Mouse (Mus musculus): ENCODE data around the gene Zfp629. TPM values are rescaled to one million over a fixed set of nuclear protein-coding genes. Genes with fewer than 3 reads are reported as not detected.
"Not testable (repeated sequence)": the region's sequence is repeated elsewhere in the genome, so short reads cannot be mapped to it uniquely, and the experiment has no call there.

The Zfp629 gene
- total RNA-seq (2021) = 10 to 100 TPM; 18.2 to 30.4 TPM
- long read RNA-seq, experiment 1, partial matches to known transcripts = 0 of 11 reads
- long read RNA-seq, experiment 1, other reads (novel, unspliced or antisense) = 11 of 11 reads
- long read RNA-seq, experiment 2, partial matches to known transcripts = 0 of 2 reads
- long read RNA-seq, experiment 2, other reads (novel, unspliced or antisense) = 2 of 2 reads

DNA sequence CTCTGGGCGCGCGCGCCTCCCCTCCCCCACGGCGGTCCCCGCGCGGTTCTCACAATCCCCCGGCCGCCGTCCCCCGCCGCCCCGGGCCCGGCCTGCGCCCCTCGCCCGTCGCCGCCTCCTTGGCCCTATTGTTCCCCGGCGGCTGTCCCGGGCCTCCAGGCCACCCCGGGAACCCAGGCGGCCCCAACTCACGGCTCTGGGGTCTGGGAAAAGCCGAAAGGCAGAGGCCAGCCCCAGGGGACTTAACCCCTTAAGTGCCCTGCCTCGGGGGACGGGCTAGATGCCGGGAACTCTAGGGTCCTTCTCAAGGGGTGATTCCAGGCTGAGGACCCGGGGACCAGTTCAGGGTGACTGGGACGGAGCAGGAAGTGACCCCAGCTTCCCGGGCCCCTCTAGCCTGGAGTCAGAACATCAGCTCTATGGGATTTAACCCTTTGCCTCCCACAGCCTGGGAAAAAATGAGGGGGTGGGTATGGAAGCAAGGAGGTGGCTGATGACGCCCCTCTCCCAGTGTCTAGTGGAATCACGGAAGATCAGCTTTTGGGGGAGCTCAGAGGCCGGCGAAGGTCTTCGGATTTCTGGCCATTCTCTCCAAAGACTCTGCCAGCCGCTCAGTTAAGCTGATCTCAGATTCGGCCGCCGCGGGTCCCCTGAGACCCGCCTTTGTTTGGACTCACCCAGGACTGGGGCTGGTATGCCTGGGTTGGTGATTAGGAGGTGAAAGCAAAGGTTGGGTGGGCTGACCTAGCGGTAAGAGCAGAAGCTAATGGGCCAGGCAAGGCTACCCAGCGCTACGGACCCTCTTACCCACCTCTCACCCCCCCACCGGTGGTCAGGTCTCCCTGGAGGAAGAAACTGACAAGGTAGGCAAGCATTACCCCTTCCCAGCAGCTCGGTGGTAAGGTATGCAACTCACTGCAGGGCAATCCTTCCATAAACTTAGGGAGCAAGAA is at the start of gene Zfp629:
Zfp629 (minus strand) TSS at position 907 of the 953 bp plus-strand sequence.
- peak; percentile 83 for DNase-seq

DNA sequence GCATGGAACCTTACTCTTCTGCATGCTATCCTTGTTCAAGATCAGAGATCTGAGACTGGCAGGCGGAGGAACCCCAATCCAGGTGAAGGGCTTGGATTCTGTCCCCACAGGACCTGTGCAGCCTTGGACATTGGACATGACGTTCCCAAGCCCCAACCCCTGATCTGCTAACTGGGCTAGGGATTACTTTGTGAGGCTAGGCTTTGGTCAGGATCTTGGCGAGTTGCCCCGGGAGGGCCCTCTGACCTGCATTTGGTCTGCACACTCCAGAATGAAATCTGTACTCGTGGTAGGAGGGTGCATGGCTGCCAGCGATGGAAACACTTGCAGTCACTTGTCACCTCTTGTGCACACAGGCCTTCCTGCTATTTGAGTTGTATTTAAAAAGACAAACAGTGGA is 47.3 kb upstream of the Zfp629 start:
- peak; percentile 36 for DNase-seq

DNA sequence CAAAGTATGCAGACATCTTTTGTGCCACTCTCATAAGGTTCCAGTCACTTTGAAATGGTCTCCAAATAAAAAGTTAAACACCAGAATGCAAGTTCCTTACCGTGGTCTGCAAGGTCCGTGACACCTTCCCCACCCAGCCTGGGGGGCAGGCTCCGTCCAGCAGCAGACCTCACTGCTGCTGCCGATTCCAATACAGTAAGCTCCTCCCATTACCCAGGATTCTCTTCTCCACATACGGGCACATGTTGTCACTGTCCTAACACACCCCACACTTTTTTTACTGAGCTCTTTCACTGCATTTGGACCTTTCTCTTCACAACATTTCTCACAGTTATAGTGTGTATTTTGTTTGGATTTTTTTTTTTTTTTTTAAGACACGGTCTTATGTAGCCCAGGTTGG is 46.2 kb upstream of the Zfp629 start:
- DNase-seq = no peak

DNA sequence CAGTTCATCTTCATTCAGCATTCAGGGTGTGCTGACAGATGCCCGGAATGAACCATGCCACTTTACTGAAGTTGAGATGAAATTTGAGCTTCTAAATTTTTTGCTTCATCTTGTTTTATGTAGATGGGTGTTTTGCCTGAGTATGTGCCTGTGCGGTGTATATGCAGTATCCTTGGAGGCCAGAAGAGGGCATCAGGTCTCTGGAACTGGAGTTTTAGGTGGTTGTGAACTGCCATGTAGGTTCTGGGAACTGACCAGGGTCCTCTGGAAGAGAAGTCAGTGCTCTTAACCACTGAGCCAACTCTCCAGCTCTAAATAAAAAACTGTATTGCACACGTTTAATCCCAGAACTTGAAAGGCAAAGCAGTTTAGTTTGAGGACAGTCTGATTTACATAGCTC is 45.3 kb upstream of the Zfp629 start:
- no peak for DNase-seq

DNA sequence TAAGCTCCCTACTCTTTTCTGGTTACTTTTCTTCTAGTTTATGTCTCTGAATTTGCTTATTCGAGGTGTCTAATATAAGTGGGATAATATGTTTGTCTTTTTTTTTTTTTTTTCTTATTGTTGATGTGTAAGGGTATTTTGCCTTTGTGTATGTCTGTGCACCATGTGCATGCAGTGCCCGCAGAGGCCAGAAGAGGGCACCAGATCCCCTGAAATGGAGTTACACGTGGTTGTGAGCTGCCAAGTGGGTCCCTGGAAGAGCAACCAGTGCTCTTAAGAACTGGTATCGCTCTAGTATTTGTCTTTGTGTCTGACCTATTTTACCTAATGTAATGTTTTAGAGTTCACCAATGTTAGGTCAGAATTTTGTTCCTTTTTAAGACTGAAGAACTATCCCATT is 41.3 kb upstream of the Zfp629 start:
- DNase-seq = peak; percentile 86

DNA sequence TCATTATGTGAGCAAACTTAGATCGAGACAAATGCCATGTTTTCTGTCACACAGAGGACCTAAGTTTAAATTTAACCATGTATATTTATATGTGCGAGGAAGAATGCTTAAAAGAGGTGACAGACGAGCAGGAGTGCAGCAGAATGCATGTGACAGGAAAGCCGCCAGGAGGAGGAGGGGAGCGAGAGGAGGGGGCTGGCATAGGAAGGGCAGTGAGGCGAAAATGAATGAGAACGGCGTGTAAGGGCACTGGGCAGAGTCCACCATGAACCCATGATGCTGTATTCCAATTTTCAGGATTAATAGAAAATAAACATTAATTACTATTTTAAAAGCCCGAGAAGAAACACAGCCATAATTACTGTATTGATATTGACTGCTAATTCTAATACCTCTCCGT is 38.7 kb upstream of the Zfp629 start:
- no peak for DNase-seq

DNA sequence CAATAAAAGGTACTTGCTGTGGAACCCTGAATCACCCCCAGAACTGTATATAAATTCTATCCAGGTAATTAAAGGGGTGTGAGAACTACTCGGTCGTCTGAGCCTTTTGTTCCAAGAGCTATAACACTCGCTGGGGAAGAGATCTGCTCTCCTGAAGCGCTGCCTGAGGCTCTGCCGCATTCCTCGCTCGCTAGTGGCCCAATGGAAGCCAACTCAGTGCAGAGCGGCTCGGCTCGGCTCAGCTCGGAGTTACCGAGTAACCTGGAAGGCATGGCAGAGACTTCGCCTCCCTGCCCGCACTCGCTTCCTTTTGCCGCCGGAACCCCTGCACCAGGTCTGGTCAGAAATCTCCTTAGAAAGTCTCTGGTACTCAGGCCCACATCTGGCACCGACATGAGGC is 36.5 kb upstream of the Zfp629 start:
- peak; percentile 12 for DNase-seq

DNA sequence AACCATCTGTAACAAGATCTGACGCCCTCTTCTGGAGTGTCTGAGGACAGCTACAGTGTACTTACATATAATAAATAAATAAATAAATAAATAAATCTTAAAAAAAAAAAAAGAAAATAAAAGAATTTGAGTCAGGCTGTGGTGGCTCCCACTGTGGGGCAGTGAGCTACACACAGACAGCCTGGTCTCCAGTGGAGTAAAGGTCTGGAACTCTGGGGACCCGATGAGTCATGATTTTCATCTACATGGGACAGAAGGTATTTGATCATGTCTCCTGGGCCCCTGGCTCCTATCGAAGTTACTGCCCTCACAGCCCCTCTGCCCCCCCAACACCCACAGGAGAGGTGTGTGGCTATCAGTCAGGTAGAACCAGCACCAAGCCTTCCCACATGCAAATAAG is 36.0 kb upstream of the Zfp629 start:
- DNase-seq = no peak

DNA sequence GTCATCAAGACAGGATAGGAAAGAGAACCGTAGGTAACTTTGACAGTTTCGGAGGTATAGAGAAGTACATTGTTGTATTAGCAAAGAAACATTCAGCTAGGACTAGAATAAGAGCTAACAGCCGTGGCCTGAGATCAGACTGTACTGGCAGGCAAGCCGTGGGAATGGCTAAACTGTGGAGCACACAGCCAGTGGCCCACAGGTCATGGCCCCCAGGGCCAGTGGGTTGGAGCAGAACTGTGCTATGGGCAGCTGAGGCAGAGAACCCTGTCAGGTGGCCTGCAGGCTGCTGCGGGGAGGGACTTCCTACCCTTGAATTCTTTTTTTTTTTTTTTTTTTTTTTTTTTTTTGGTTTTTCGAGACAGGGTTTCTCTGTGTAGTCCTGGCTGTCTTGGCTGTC is 33.6 kb upstream of the Zfp629 start:
- DNase-seq = no peak

DNA sequence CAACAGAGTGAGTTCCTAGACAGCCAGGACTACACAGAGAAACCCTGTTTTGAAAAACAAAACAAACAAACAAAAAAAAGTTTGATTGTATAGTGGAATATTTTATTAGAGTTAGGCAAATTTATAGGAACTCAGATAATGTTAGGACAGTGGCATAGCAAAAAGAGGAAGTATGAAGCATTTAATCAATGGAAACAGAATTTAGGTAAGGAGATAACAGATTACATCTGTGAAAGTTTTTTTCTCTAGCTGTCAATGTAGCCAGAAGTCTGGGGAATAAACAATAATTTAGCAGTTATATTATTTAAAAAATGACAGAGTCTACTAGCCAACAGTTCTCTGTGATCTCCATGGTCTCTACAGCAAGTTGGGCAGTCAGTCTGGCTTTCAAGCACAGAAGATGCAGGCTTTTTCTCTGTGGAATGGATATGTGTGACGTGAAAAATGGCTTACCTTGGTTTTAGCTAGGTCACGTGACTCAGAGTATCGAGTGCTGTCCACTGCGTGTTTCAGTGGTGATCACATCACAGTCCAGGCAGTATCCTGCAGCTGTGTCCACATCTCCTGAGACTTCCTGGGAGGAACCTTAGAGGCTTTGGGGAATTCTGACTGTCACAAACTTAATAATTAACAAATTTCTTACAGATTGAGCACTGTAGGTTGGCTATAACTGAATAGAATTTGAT is 33.1 kb upstream of the Zfp629 start:
- no peak for DNase-seq

DNA sequence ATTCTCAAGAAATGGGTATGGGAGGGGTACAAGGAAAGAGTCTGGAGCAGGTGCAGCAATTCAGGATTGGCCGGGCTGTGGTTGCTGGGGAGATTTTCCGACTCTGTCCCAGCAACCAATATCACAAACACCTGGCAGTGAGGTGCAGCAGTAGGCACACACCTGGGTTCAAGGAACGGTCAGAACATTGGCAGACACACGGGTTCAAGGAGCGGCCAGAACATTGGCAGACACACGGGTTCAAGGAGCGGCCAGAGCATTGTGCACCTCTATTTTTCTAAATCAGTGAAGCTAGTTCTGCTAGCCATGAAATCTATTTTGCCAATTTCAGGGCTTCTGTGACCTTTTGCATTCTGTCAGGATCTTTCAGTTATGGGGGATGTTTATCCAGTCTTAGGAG is 32.0 kb upstream of the Zfp629 start:
- DNase-seq = not testable (repeated sequence)

DNA sequence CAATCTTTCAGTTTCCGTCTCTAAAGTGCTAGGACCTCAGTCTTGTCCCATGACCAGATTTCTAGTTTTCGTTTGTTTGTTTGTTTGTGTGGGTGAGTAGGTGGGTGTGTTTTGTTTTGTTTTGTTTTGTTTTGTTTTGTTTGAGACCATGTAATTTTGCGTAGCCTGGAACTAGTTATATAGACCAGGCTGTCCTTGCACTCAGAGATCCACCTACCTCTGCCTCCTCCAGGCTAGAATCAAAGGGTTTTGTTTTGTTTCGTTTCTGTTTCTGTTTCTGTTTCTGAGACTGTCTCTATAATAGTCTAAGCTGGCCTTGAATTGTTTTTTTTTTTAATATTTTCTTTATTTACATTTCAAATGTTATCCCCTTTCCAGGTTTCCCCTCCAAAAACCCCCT is 30.8 kb upstream of the Zfp629 start:
- no peak for DNase-seq

DNA sequence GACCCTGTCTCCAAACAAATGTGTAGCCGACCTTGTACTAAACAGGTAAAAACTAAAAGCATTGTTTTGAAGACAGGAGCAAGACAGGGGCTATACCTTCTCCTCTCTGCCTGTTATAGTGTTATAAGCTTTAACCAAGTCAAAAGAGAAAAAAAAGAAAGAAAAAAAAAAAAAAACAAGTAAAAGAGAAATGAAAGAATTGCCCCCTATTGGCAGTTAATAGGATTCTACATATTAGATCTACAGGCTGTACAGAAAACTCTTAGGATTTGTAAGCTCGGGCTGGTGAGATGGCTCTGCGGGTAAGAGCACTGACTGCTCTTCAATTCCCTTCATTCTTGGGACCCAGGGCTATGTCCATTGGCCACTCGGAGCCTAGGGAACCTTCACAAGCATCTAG is 26.7 kb upstream of the Zfp629 start:
- no peak for DNase-seq

DNA sequence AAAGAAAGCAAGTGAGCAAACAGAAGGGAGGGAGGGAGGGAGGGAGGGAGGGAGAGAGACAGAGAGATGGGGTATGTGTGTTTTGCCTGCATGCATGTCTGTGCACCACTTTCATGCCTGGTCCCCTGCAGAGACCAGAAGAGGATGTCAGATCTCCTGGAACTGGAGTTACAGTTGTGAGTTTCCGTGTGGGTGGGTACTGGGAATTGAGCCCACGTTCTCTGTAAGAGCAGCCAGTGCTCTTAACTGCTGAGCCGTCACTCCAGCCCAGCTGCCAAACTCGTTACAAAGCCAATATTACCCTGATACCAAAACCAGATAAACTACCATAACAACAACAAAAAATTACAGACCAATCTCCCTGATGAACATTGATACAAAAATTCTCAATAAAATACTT is 25.7 kb upstream of the Zfp629 start:
- no peak for DNase-seq

DNA sequence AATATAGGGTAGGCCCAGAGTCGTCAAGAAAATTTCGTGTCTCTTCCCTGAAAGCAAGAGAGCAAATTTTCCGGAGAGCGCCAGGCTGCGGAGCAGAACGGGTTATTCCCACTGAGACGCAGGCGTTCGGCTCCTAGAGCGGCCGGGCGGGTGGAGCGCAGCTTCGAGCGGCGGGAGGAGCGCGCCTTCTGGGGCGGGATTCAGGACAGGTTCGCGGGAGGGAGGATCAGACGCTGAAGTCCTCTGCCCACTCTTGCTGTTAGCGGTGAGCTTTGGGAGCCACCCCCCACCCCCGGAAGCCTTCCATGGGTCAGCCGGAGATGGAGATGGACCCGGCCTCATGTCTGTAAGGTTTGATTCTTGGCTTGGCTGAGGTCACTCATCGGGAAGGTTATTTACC is 21.4 kb upstream of the Zfp629 start:
- peak; percentile 90 for DNase-seq

DNA sequence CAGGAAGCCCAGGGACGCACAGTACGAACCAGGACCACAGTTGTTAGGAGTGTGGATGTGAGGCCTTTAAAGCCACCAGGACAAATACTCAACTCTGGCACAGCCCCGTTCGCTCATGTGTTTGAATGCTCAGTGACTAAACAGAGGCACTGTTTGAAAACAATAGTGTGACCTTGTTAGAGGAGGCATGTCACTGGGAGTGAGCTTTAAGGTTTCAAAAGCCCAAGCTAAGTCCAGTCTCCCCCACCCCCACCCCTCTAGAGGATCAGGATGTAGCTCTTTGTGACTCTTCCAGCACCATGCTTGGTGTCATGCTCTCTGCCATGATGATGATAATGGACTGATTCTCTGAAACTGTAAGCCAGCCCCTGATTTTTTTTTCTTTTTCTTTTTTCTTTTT is 15.8 kb upstream of the Zfp629 start:
- no peak for DNase-seq

DNA sequence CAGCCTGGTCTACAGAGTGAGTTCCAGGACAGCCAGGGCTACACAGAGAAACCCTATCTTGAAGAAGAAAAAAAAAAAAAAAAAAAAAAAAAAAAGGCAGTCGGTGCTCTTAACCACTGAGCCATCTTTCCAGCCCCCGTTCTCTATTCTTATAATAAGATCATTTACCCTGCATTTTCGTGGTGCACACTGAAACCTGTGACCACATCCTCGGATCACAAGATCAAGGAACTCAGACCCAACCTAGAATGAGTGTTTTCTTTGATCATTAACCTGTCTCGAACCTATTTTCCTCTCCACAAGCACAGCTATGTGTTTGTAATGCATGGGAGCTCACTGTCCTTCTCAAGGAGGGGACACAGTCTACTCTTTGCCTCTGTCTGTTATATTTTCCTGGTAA is 13.0 kb upstream of the Zfp629 start:
- no peak for DNase-seq

DNA sequence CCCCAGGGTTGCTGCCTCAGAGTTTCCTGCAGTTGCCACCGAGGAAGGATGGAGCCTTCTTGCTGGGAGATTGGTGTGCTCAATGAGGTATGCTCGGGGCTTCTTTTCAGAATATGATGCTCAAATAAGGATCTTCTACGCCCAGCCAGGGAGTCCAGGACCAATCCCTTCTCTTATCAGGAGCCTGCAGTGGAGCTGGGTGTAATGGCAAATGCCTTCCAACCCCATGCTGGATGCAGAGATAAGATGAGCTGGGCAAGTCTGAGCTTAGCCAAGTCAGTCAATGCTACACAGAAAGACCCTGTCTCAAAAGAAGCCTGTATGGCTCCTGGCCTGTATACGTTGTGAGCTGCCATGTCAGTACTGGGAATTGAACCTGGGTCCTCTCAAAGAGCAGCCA is 10.9 kb upstream of the Zfp629 start:
- no peak for DNase-seq

DNA sequence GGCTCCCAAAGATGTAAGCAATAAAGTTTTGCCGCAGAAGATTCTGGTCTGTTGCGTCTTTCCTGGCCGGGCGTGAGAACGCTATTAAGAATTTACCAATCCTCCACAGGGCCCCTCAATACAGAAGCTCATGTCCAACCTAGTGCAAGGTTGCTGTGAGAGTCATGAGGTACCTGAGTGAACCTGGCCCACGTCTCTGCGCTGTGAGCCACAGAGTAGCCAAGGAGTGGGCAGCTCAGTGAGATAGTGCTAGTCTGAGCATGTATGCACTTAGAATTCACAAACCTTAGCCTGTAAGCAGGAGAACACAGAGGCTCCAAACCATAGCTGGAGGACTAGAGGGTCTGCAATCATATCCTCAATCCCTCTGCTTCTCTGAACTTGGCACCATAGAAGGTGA is 10.4 kb upstream of the Zfp629 start:
- no peak for DNase-seq

DNA sequence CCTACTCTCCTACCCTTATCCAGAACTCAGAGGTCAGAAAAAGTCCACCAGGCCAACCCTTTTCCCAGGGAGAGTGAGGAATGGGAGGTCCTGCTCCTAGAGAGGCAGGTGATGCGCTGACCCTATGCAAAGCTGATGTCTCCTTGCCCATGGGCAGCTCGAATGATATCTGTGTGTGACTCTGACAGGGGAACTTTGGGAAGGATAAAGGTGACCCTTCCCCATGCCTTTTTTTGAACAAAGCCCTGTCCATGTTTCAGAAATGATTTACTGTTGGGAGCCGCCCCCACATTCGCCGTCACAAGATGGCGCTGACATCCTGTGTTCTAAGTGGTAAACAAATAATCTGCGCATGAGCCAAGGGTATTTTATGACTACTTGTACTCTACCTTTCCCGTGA is 2.8 kb upstream of the Zfp629 start:
- DNase-seq = not testable (repeated sequence)

DNA sequence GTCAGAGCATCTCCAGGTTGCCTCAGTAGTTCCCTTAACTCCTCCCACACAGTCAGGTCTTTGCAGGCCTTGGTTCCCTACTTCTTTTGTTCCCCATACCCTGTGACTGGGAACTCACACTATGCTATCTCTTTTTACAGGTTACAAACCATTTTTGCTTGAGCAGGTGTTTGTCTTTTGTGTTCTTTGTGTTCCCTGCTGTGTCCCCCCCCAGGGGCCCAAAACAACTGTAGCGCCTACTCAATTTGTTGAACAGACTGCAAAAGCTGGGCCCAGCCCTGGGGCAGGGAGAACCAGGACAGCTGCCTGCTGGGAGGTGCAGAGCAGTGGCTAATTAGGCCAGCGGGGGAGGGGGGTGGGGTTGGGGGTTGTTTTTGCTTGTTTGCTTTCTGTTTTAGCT is 2.4 kb upstream of the Zfp629 start:
- DNase-seq = no peak

DNA sequence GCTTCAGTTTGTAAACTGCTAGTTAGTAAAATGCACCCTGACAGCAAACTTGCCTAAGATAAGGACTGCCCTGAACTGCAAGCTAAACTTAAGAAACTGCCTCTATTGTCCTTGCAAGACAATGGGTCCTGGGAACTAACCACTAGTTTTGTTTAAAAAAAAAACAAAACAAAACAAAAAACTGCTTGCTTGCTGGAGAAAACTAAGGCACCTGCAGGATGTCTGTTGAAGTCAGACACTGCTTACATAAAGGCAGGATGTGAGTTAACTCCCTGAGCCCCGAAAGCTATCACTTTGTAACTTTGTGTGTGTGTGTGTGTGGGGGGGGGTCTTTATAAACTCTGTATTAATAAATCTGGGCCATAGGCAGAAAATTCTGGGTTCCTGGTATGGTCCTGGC is 1.3 kb upstream of the Zfp629 start:
- DNase-seq = no peak

DNA sequence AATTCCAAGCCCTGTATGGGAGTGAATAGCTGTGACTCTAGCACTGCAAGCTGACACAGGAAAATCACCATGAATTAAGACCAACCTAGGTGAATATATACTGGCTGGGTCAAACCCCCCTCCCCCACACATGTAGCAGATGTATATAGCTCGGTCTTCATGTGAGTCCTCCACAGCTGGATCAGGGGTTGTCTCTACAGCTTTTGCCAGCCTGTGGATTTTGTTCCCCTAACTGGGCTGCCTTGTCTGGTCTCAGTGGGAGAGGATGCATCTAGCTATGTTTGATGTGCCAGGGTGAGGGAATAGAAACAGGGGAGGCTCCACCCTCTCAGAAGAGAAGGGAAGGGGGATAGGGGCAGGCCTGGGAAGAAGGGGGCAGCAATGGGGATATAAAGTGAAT is 739 bp upstream of the Zfp629 start:
- no peak for DNase-seq

Data from adrenal gland, postnatal 10 days (tissue).